Mouse (Mus musculus): ENCODE results near the gene Olfr1418.
"Not testable (repeated sequence)": the region's sequence is repeated elsewhere in the genome, so short reads cannot be mapped to it uniquely, and the experiment has no call there.

Olfr1418 gene

GRCm38 (mm10) chr19:11860966-11861365 is at the start of gene Olfr1418:
Gene Olfr1418 (minus strand): TSS chr19:11861066.
- DNase-seq (ENCODE audit: extremely low spot score, low read depth, low spot score) = no peak

GRCm38 (mm10) chr19:11886265-11886664 is 25.4 kb upstream of the Olfr1418 start, which contains the start of gene Olfr1420:
Gene Olfr1420 (plus strand): TSS chr19:11886565.
- DNase-seq (ENCODE audit: extremely low spot score, low read depth, low spot score) = no peak

- not testable (repeated sequence) for DNase-seq (ENCODE audit: extremely low spot score, low read depth, low spot score)
These were observed 17.5 kb upstream of the Olfr1418 start for GRCm38 (mm10) chr19:11878404-11878803.

- no peak for DNase-seq (ENCODE audit: extremely low spot score, low read depth, low spot score)
These were observed 14.1 kb upstream of the Olfr1418 start, which contains the start of gene Olfr1419 for GRCm38 (mm10) chr19:11875006-11875405. Gene Olfr1419 (minus strand): TSS chr19:11875106.

- no peak for DNase-seq (ENCODE audit: extremely low spot score, low read depth, low spot score)
These were observed 7.0 kb upstream of the Olfr1418 start for GRCm38 (mm10) chr19:11867837-11868236.

GRCm38 (mm10) chr19:11856506-11856905 is 4.4 kb downstream of the Olfr1418 start:
- no peak for DNase-seq (ENCODE audit: extremely low spot score, low read depth, low spot score)

- no peak for DNase-seq (ENCODE audit: extremely low spot score, low read depth, low spot score)
These were observed 6.0 kb downstream of the Olfr1418 start for GRCm38 (mm10) chr19:11854821-11855220.

- DNase-seq (ENCODE audit: extremely low spot score, low read depth, low spot score) = no peak
These were observed 8.2 kb downstream of the Olfr1418 start for GRCm38 (mm10) chr19:11852652-11853051.

GRCm38 (mm10) chr19:11846333-11846732 is 14.5 kb downstream of the Olfr1418 start:
- no peak for DNase-seq (ENCODE audit: extremely low spot score, low read depth, low spot score)

GRCm38 (mm10) chr19:11839119-11839518 is 21.7 kb downstream of the Olfr1418 start, which contains the start of gene Olfr1417:
Gene Olfr1417 (minus strand): TSS chr19:11839219.
- no peak for DNase-seq (ENCODE audit: extremely low spot score, low read depth, low spot score)

- DNase-seq (ENCODE audit: extremely low spot score, low read depth, low spot score) = no peak
These were observed 37.4 kb downstream of the Olfr1418 start for GRCm38 (mm10) chr19:11823346-11824065.

GRCm38 (mm10) chr19:11820211-11820610 is 40.7 kb downstream of the Olfr1418 start:
- no peak for DNase-seq (ENCODE audit: extremely low spot score, low read depth, low spot score)

- peak; percentile 73 for DNase-seq (ENCODE audit: extremely low spot score, low read depth, low spot score)
These were observed 41.1 kb downstream of the Olfr1418 start for GRCm38 (mm10) chr19:11819800-11820199.

- DNase-seq (ENCODE audit: extremely low spot score, low read depth, low spot score) = no peak
These were observed 41.6 kb downstream of the Olfr1418 start, which contains the start of gene Stx3 for GRCm38 (mm10) chr19:11819143-11819700. Gene Stx3 (minus strand): TSS chr19:11819403.

- DNase-seq (ENCODE audit: extremely low spot score, low read depth, low spot score) = no peak
These were observed 42.4 kb downstream of the Olfr1418 start for GRCm38 (mm10) chr19:11818199-11819142.

GRCm38 (mm10) chr19:11817586-11817985 is 43.3 kb downstream of the Olfr1418 start:
- no peak for DNase-seq (ENCODE audit: extremely low spot score, low read depth, low spot score)

GRCm38 (mm10) chr19:11816706-11817105 is 44.2 kb downstream of the Olfr1418 start:
- DNase-seq (ENCODE audit: extremely low spot score, low read depth, low spot score) = no peak

- DNase-seq (ENCODE audit: extremely low spot score, low read depth, low spot score) = no peak
These were observed 46.0 kb downstream of the Olfr1418 start for GRCm38 (mm10) chr19:11814742-11815333.

GRCm38 (mm10) chr19:11813649-11814048 is 47.2 kb downstream of the Olfr1418 start:
- no peak for DNase-seq (ENCODE audit: extremely low spot score, low read depth, low spot score)

- no peak for DNase-seq (ENCODE audit: extremely low spot score, low read depth, low spot score)
These were observed 47.7 kb downstream of the Olfr1418 start for GRCm38 (mm10) chr19:11813136-11813535.

Data from hindlimb bud, embryonic 11.5 days (tissue).